Mouse (Mus musculus) adrenal gland, postnatal 4 days (tissue): ENCODE data around the gene Ttyh1. TPM values are rescaled to one million over a fixed set of nuclear protein-coding genes. Genes with fewer than 3 reads are reported as not detected.
"Not testable (repeated sequence)": the region's sequence is repeated elsewhere in the genome, so short reads cannot be mapped to it uniquely, and the experiment has no call there.

ENCODE experiments used
- DNase-seq, 2 experiments: peaks; one replicate each; pipeline ENCODE4 v3.0.0; 2021 to 2022; ENCODE audit warnings: low spot score in 2 of 2, mixed read lengths in 2 of 2
- total RNA-seq, 2 experiments: library from RNA; stranded (reverse); gene quantifications; 2 replicates each; pipeline ENCODE4 v1.2.3; 2021

Ttyh1 gene
- total RNA-seq, 2 experiments from 2014 or later, result 13.7 to 19.0 TPM

GRCm38 (mm10) chr7:4142796-4143445 lies 23.7 kb downstream of the Ttyh1 start:
- no peak for DNase-seq

DNA sequence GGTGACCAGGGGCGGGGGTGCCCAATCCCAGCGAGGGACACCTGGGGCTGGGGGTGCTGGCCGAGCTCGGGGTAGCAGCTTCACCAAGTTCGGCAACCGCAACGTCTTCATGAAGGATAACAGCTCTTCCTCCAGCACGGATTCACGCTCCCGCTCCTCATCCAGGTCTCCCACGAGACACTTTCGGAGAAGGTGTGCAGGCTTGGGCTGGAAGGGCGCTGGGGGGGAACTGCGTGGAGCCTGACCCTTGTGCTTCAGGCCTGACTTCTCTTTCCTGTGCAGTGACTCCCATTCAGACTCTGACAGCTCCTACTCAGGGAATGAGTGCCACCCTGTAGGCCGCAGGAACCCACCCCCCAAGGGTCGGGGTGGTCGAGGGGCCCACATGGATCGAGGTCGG lies 24.3 kb downstream of the Ttyh1 start:
- no peak for DNase-seq

GRCm38 (mm10) chr7:4144046-4144445 lies 24.8 kb downstream of the Ttyh1 start:
- DNase-seq, result no peak

DNA sequence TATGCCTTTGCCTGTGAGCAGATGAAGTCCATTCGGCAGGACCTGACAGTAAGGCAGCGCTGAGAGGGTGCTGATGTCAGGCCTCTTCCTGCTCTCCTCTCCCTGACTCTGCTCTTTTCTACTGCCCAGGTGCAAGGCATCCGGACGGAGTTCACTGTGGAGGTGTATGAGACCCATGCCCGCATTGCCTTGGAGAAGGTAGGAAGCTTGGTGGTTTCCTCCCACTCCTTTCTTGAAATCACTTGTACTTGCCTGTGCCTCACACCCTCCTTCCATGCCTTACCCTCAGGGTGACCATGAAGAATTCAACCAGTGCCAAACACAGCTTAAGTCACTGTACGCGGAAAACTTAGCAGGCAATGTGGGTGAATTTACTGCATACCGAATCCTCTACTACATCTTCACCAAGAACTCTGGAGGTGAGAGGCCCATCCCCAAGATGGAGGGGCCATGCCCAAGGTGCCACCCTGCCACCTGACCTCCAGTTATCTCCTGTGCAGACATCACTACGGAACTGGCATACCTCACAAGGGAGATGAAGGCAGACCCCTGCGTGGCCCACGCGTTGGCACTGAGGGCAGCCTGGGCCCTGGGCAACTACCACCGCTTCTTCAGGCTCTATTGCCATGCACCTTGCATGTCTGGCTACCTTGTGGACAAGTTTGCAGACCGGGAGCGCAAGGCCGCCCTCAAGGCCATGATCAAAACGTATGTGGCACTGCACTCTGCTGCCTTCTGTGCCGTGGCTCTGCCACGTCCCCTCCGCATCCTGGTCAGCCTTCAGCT lies 25.8 kb downstream of the Ttyh1 start:
- no peak for DNase-seq

GRCm38 (mm10) chr7:4145552-4146190 lies 26.5 kb downstream of the Ttyh1 start:
- no peak for DNase-seq

- no peak for DNase-seq
These were observed 27.3 kb downstream of the Ttyh1 start for GRCm38 (mm10) chr7:4146241-4147180.

- DNase-seq, result no peak
These were observed 28.2 kb downstream of the Ttyh1 start for GRCm38 (mm10) chr7:4147371-4147770.

DNA sequence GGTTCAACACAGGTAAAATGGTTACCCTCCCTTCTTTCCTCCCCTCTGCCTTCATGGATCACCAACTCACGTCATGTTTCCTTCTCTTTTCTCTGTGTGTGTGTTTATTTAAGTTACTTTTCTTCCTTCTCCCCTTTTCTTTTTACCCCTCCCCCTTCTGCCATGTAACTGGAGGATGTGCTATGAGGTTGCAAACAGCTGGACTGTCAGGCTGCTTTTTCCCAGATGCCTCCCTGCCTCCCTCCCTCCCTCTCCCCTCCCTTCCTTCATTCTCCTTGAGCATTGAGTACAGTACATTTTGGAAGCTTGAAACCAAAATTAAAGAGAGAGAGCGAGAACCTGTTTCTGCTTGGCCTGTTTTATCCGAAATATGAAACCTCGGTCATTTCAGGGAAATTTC lies 28.6 kb downstream of the Ttyh1 start:
- DNase-seq, result no peak

DNA sequence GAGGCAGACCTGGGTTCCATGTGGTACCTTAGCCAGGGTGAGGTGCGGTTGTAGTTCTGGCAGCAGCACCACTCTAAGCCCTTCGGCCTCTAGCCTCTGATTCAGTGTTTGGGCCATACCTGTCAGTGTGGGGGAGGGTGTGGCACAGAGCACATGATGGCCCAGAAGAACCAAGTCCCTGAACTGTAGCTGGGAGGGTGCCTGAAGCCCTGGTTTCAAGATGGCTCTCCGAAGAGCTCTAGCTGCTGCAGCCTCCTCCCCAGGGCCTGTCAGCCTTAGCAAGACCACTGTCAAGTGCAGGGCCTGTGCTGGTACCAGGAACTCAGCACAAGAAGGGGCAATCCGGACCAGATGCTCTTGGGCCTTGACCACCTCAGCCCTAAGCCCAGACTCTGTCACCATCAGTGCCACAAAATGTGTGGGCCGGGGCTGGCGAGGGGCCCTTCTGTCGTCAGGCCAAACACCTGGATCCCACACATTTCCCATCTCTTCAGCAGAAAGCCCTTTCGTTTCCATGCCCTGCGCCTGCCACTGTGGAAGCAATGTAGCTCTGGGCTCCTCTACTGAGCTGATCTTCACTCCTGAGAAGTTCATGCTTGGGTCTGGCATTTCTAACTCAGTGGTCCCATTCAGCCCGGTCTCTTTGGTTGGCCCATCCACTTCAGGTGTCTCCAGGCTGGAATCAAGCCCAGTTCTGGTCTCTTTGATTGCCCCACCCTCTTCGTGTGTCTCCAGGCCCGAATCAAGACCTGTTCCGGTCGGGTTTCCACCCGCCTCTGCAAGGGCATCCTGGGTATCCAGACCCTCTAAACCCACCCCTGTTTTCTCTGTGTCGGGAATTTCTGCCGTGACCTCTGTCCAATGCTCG lies 29.4 kb downstream of the Ttyh1 start:
- DNase-seq, result no peak

GRCm38 (mm10) chr7:4149209-4150054 lies 30.2 kb downstream of the Ttyh1 start:
- peak; percentile 57 to 62 for DNase-seq

- DNase-seq, result no peak
These were observed 30.9 kb downstream of the Ttyh1 start, which contains the start of gene Leng9 for GRCm38 (mm10) chr7:4150059-4150541. TSS of gene Leng9 (minus strand) at chr7:4150374.

- no peak for DNase-seq
These were observed 31.6 kb downstream of the Ttyh1 start for GRCm38 (mm10) chr7:4150811-4151221.

DNA sequence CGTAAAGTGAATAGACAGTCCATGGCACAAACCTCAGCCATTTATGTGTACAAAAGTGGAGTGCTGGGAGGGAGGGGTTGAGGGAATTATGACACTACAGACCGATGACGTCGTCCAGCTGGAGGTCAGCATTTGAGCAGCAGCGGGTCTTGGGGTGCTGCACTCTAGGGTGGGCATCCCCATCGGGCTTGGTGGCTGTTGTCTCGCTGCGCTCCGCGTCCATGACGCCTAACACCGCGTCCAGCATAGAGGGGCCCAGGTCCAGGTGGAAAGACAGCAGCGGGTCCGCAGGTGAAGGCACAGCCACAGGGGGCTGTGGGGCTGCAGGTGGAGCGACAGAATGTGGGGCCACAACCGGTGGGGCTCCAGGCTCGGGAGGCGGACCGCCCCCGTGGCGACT lies 32.0 kb downstream of the Ttyh1 start:
- DNase-seq, result no peak

DNA sequence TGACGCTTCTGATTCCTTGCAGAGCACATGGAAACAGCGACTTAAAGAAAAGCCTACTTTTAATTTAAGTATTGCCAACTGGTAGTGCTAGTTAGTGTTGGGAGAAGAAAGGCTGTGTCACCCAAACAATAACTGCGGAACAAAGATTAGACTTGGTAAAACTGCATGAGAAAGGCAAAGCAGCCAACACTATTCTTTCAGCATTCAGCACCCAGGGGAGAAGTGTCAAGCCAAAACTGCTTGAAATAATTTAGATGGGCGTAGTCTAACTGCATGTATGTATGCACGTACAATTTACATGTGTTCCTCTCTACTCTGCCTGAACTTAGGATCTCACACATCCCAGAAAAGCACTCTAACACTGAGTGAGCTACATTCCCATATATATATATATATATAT lies 35.1 kb downstream of the Ttyh1 start:
- DNase-seq, result no peak

GRCm38 (mm10) chr7:4154976-4155375 lies 35.8 kb downstream of the Ttyh1 start:
- no peak for DNase-seq

DNA sequence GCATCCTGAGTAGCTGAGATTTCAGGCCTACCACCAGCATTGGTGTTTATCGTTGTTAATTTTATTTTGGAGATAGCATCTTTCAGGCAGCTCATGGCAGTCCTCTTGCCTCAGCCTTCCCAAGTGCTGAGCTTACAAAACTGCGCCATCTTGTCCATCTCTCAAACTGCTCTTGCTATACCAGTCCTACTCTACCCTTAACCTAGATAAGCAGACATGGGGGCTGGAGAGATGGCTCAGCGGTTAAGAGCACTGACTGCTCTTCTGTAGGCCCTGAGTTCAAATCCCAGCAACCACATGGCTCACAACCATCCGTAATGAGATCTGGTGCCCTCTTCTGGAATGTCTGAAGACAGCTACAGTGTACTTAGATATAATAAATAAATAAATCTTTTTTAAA lies 42.4 kb downstream of the Ttyh1 start:
- not testable (repeated sequence) for DNase-seq

DNA sequence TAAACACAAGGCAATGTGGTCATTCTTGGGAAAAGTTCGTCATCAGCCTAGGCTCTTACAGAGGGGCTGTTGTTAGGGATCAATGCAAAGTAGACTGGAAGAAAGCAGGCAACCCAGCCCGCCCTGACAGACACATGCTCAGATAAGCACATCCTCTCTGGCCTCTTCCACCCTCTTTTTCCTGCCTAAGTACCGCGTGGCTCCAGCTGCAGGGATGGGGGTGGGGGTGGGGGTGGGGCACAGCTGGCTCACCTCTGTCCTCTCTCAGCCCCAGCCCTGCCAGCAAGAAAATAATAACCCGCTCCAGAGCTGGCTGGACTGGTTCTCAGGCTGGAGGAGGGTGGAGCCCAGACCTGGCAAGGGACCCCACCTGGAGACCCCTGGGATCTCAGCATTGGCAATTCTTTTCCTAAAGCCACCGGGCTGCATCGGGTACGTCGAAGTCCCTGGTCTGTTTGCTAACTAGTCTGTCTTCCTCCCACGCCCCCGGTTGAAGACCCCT lies 44.4 kb downstream of the Ttyh1 start:
- DNase-seq, result no peak

DNA sequence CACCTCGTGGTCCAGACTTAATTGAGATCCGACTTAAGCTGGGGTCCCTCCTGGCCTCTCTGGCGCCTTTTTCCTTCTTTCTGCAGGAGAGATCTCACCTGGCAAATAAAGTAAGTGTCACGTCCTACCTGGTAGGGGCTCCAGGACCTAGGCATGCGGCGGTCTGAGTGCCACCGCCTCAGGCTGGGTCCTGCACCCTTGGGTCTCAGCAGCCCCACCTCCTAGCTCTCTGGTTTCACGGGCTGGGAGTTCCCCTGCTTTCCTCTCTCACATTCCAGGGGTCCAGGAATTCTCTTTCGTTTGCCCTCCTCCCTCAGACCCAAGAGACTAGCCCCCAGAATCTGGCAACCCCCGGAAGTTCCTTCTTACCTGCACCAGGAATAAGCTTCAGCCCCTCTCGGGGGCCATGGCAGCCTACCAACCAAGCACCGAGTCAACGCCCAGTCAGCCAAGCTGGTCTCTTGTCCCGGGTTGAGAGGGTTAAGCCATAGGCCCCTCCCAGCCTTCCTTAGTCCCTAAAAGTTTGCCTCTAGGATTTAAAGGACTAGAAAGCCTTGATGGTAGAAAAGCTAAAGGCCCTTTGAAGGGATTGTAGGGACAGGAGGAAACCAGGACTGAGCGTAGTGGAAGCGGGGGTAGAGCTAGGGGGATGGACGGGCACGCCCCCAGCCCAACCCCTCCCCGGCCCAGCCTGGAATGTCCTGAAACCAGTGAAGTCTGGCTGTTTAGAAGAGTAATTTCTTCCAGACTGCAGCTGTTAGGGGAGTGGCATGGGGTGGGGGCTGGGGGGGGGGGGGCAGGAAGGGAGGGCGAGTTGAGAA lies 45.1 kb downstream of the Ttyh1 start, which contains the start of gene Cdc42ep5:
Gene Cdc42ep5 (minus strand): TSS at position 771 of the 821 bp plus-strand sequence.
- DNase-seq, result no peak
